11 mouse cellular contexts compared by ENCODE assay signal in genomic region chr17:86460645-86461430, GRCm38 (mm10). TPM values are rescaled to one million over a fixed set of nuclear protein-coding genes. Genes with fewer than 3 reads are reported as not detected.
DNase-seq lines count a peak whose midpoint lies in the region; ATAC-seq and TF ChIP-seq lines count a peak whose summit lies in the region.
"Had no signal": no experiment of that assay in that cellular context is flagged by ENCODE, and none has a peak within 500 bp of the region (broad histone marks: within the 10 kb centered on the region; RNA-seq: fewer than 3 reads in every experiment).

No protein-coding gene starts in this region.

- H3K9me3 ChIP-seq in heart, postnatal 0 days (replicated peaks; ENCODE audit: control insufficient read depth, low read length): no peaks in the 10 kb centered on the region

- H3K4me1 ChIP-seq in heart, adult 2 months (ENCODE audit: control insufficient read depth, insufficient read depth, low read length): peaks cover 6% of the 10 kb centered on the region; the same call in 1 of the 2 replicates
- H3K4me1 ChIP-seq in heart, postnatal 0 days (ENCODE audit: control insufficient read depth, insufficient read depth): peaks cover 28% of the 10 kb centered on the region

- no peak overlapping the region for H3K4me3 ChIP-seq in heart, adult 2 months
- H3K4me3 ChIP-seq in left cerebral cortex, adult 2 months: no peak overlapping the region
- H3K4me3 ChIP-seq in heart, postnatal 0 days (ENCODE audit: low read depth, low read length): no peak overlapping the region

- 69% methylated on average over 17 of the region's 17 CpGs for WGBS in heart, adult 2 months
- 65% methylated on average over 17 of the region's 17 CpGs for WGBS in heart, postnatal 0 days

- no peak overlapping the region for H3K4me2 ChIP-seq in heart, postnatal 0 days (ENCODE audit: low read depth, low read length)

- H3K27me3 ChIP-seq in heart, adult 2 months (ENCODE audit: control insufficient read depth, insufficient read depth, low read length): no peaks in the 10 kb centered on the region
- no peaks in the 10 kb centered on the region for H3K27me3 ChIP-seq in heart, postnatal 0 days (ENCODE audit: control insufficient read depth, insufficient read depth, low read length)

- TF ChIP-seq CTCF in heart, adult 2 months (IDR thresholded peaks at IDR 0.05): peak; percentile 21; the same call in 1 of the 2 replicates
- TF ChIP-seq CTCF in left cerebral cortex, adult 2 months (IDR thresholded peaks at IDR 0.05): peak; percentile 35
- peak; percentile 23 for TF ChIP-seq CTCF in heart, postnatal 0 days (IDR thresholded peaks at IDR 0.05; ENCODE audit: low read depth)

- no peak overlapping the region for H3K9ac ChIP-seq in heart, adult 2 months (ENCODE audit: low read depth, low read length)
- no peak overlapping the region for H3K9ac ChIP-seq in heart, postnatal 0 days (replicated peaks; ENCODE audit: low read depth, low read length)

- no peaks in the 10 kb centered on the region; the same call in 1 of the 2 replicates for H3K36me3 ChIP-seq in heart, adult 2 months (ENCODE audit: control insufficient read depth, insufficient read depth, low read length)
- H3K36me3 ChIP-seq in heart, postnatal 0 days (replicated peaks; ENCODE audit: control insufficient read depth, insufficient read depth, low read length): no peaks in the 10 kb centered on the region

- no peaks in the 10 kb centered on the region; the same call in 1 of the 2 replicates for H3K79me2 ChIP-seq in heart, adult 2 months (replicated peaks; ENCODE audit: control insufficient read depth, insufficient read depth, low read length)

- no peak for DNase-seq in heart, adult 2 months
- no peak for DNase-seq in heart, adult 18-20 months
- DNase-seq in left cerebral cortex, adult 2 months (ENCODE audit: extremely low spot score in 1 of 2, low spot score in 2 of 2): no peak
- DNase-seq in left cerebral cortex, postnatal 10 days (ENCODE audit: extremely low spot score in 1 of 2, low spot score in 2 of 2): no peak
- peak; percentile 67 for DNase-seq in ES-CJ7 (ENCODE audit: low read depth, low spot score)
- DNase-seq in heart, postnatal 0 days (ENCODE audit: low spot score): no peak
- DNase-seq in urinary bladder, postnatal 14 days (ENCODE audit: low spot score): no peak
- no peak for DNase-seq in urinary bladder, postnatal 25 days (ENCODE audit: low spot score)
- DNase-seq: lung, postnatal 14 days had no signal

- no peak for ATAC-seq in heart, postnatal 0 days (ENCODE audit: insufficient read depth, low read depth)

- intact Hi-C loops in heart, adult 2 months (cut with DNase I): loop anchor here (5.0 kb wide), 1 partner anchor 299 kb away; no protein-coding TSS in a partner anchor
- intact Hi-C loops in left cerebral cortex, adult 2 months (cut with DNase I): no loop called here
- intact Hi-C loops in left cerebral cortex, postnatal 10 days (cut with DNase I): no loop called here

- TF ChIP-seq POLR2A in heart, adult 2 months (IDR thresholded peaks at IDR 0.05; ENCODE audit: insufficient read depth, low read depth, low read length): no peak

- no peak overlapping the region for H3K27ac ChIP-seq in heart, adult 2 months
- H3K27ac ChIP-seq in left cerebral cortex, adult 2 months: no peak overlapping the region
- no peak overlapping the region for H3K27ac ChIP-seq in heart, postnatal 0 days (ENCODE audit: low read depth)

- TF ChIP-seq EP300 in heart, adult 2 months (IDR thresholded peaks at IDR 0.05; ENCODE audit: insufficient read depth, low read depth, low read length): no peak
- no peak for TF ChIP-seq EP300 in heart, postnatal 0 days (IDR thresholded peaks at IDR 0.05; ENCODE audit: low read depth)

RNA-seq across cellular contexts. Expression of gene Gm10309, which starts 44.2 kb away (rescaled TPM):
- not detected for total RNA-seq in heart, adult 2 months (2021)
- polyA plus RNA-seq in heart, adult 2 months (2012; rRNA removed): 0.08 TPM in 1 of 2 replicates, not detected in the other
- under 1 TPM in 1 of 2 experiments, not detected in 1; 0.13 TPM for total RNA-seq in heart, adult 18-20 months (2021)
- not detected for total RNA-seq in left cerebral cortex, adult 2 months (2021)
- total RNA-seq in left cerebral cortex, postnatal 10 days (2021): not detected
- total RNA-seq in heart, postnatal 0 days (2014; rRNA removed; ENCODE audit: low replicate concordance): not detected in 2 replicates
- polyA plus RNA-seq in heart, postnatal 0 days (2015; fragmentation: Nextera tagmentation; extraction: Ambion mirVana): 0.10 and 0.12 TPM in 2 replicates
- total RNA-seq: common myeloid progenitor, adult 5-6 weeks; left cerebral cortex, postnatal 25 days had no signal
